Mouse (Mus musculus) C2C12 (cell line): ENCODE results near the gene Phf21b.

Source experiments
- CTCF ChIP-seq: IDR thresholded peaks from one replicate; pipeline ENCODE4 v1.5.1; 2011; ENCODE audit not compliant: control insufficient read depth, insufficient read depth, insufficient read length
- FOSL1 ChIP-seq: IDR thresholded peaks from one replicate; pipeline ENCODE4 v1.8.0; 2011; ENCODE audit warnings: mild to moderate bottlenecking, low read length; ENCODE audit not compliant: poor library complexity, insufficient read depth, severe bottlenecking

- TF ChIP-seq CTCF (no peak), FOSL1 (no peak)
Observed at GRCm38 (mm10) chr15:84837896-84838295, 18.0 kb downstream of the Phf21b start.
